8 mouse cellular contexts compared by ENCODE assay signal in the genomic region with DNA sequence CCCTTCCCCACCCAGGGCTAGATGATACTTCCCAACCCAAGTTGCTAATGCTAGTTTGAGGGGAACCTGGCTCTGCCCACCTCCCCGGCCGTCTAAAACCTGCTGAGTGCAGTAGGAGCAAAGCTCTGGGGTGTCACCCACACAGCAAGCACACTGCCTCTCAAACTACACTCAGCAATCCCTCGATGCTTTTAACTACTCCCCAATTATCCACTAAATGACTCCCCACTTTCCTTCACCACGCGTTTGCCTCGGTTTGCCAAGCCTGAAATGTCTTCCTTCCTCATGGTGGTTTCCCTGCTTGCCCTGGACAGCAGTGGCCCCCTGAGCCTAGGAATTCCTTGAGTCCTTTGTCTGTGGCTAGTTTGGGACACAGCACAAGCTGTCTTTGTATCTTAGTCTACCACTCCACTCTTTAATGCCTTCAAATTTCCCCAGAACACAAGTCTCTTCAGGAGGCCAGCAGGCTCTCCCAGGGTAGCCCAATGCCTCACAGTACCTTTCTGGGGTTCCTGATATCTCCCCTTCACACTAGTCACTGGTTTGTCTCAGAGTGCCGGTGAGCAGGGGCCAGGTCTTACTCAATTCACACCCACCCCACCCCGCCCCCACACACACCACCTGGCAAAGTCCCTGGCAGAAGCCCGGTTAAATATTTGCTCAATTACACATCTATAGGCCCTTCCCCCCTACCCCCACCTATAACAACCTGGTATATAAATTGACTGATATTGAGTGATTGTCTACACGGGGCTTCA. TPM values are rescaled to one million over a fixed set of nuclear protein-coding genes. Genes with fewer than 3 reads are reported as not detected.
DNase-seq lines count a peak whose midpoint lies in the region; ATAC-seq and TF ChIP-seq lines count a peak whose summit lies in the region.

No protein-coding gene starts in this region.

- H3K4me1 ChIP-seq in heart, embryonic 14.5 days (ENCODE audit: control insufficient read depth in 2 of 2, insufficient read depth in 2 of 2, low read length in 2 of 2), result peaks cover 36 to 57% of the 10 kb centered on the region in 2 experiments
- peaks cover 71% of the 10 kb centered on the region for H3K4me1 ChIP-seq in G1E (ENCODE audit: insufficient read depth, low read depth, low read length)
- H3K4me1 ChIP-seq in forebrain, postnatal 0 days (ENCODE audit: insufficient read depth), result peaks cover 16% of the 10 kb centered on the region

- H3K27ac ChIP-seq in heart, embryonic 14.5 days (replicated peaks in 1 of 2; ENCODE audit: control insufficient read depth in 1 of 2, insufficient read depth in 1 of 2, low read depth in 2 of 2, low read length in 2 of 2), result peak overlapping the region; percentile 89 to 97
- peak overlapping the region; percentile 58; the same call in 1 of the 2 replicates for H3K27ac ChIP-seq in forebrain, postnatal 0 days (ENCODE audit: low read depth, low read length)
- peak overlapping the region; percentile 75 for H3K27ac ChIP-seq in macrophage

- peak overlapping the region; percentile 98 for H3K9ac ChIP-seq in heart, embryonic 14.5 days (ENCODE audit: low read length)
- H3K9ac ChIP-seq in forebrain, postnatal 0 days, result peak overlapping the region; percentile 73; the same call in 1 of the 2 replicates

- DNase-seq in heart, postnatal 36 days, result no peak
- DNase-seq in G1E (ENCODE audit: low spot score), result no peak
- no peak for DNase-seq in forebrain, postnatal 0 days
- no peak for DNase-seq in left cerebral cortex, postnatal 14 days (ENCODE audit: low spot score in 2 of 2)
- DNase-seq in left cerebral cortex, postnatal 10 days (ENCODE audit: extremely low spot score in 1 of 2, low spot score in 2 of 2), result no peak
- no peak for DNase-seq in Muller cell, postnatal 12 days (ENCODE audit: inconsistent ontology term)

- ATAC-seq in heart, embryonic 14.5 days (ENCODE audit: insufficient number of reproducible peaks, insufficient read depth, low FRiP score, low read depth), result no peak
- no peak for ATAC-seq in G1E (ENCODE audit: extremely low read depth, insufficient number of reproducible peaks, low FRiP score, poor library complexity, severe bottlenecking)
- ATAC-seq in forebrain, postnatal 0 days, result no peak

- peak overlapping the region; percentile 89 for H3K4me2 ChIP-seq in heart, embryonic 14.5 days (ENCODE audit: low read length)
- peak overlapping the region; percentile 94 for H3K4me2 ChIP-seq in forebrain, postnatal 0 days (ENCODE audit: low read depth)

- no peak for TF ChIP-seq CTCF in G1E (IDR thresholded peaks at IDR 0.05; ENCODE audit: low read depth, low read length)
- TF ChIP-seq CTCF in forebrain, postnatal 0 days (IDR thresholded peaks at IDR 0.05; ENCODE audit: low read depth), result no peak

- intact Hi-C loops in heart, postnatal 36 days (cut with DNase I), result loop anchor here (2.0 to 5.0 kb wide), 2 partner anchors 41 to 73 kb away; no protein-coding TSS in a partner anchor
- intact Hi-C loops in left cerebral cortex, postnatal 14 days (cut with DNase I), result loop anchor here (5.0 kb wide), 2 partner anchors 57 to 78 kb away; no protein-coding TSS in a partner anchor
- intact Hi-C loops in left cerebral cortex, postnatal 10 days (cut with DNase I), result loop anchor here (5.0 kb wide), 2 partner anchors 37 to 62 kb away; no protein-coding TSS in a partner anchor

- H3K9me3 ChIP-seq in heart, embryonic 14.5 days (ENCODE audit: control insufficient read depth, low read length), result no peaks in the 10 kb centered on the region
- no peaks in the 10 kb centered on the region for H3K9me3 ChIP-seq in G1E (replicated peaks)
- no peaks in the 10 kb centered on the region for H3K9me3 ChIP-seq in forebrain, postnatal 0 days (ENCODE audit: low read length)

- WGBS in heart, embryonic 14.5 days, result 7% methylated on average over 10 of the region's 10 CpGs
- 16% methylated on average over 10 of the region's 10 CpGs for WGBS in forebrain, postnatal 0 days
- WGBS in macrophage (ENCODE audit: missing documents), result 7% methylated on average over 9 of the region's 10 CpGs

- H3K36me3 ChIP-seq in heart, embryonic 14.5 days (ENCODE audit: control insufficient read depth, insufficient read depth, low read length), result 0 out of 2 replicates have a peak, but pooled peaks cover under 1% of the 10 kb centered on the region
- H3K36me3 ChIP-seq in G1E (replicated peaks) (peaks cover 41% of the 10 kb centered on the region), macrophage (ENCODE audit: inconsistent target) (no peaks in the 10 kb centered on the region)
- no peaks in the 10 kb centered on the region for H3K36me3 ChIP-seq in forebrain, postnatal 0 days (ENCODE audit: insufficient read depth)

- H3K79me2 ChIP-seq in macrophage (ENCODE audit: inconsistent target), result peaks cover 69% of the 10 kb centered on the region

- no peaks in the 10 kb centered on the region for H3K27me3 ChIP-seq in heart, embryonic 14.5 days (ENCODE audit: control insufficient read depth, insufficient read depth, low read length)
- no peaks in the 10 kb centered on the region for H3K27me3 ChIP-seq in G1E (ENCODE audit: insufficient read depth, low read length)
- H3K27me3 ChIP-seq in forebrain, postnatal 0 days (ENCODE audit: insufficient read depth, low read length), result no peaks in the 10 kb centered on the region

- peak overlapping the region; percentile 45 to 95 for H3K4me3 ChIP-seq in heart, embryonic 14.5 days (ENCODE audit: control insufficient read depth in 1 of 2, insufficient read depth in 1 of 2, low read depth in 1 of 2, low read length in 2 of 2)
- peak overlapping the region; percentile 40; the same call in 1 of the 2 replicates for H3K4me3 ChIP-seq in G1E (ENCODE audit: low read depth, low read length)
- peak overlapping the region; percentile 18 for H3K4me3 ChIP-seq in forebrain, postnatal 0 days (ENCODE audit: low read depth, low read length)
- peak overlapping the region; percentile 91 for H3K4me3 ChIP-seq in macrophage (ENCODE audit: inconsistent target)

RNA-seq across cellular contexts. Expression of a gene that starts 2.3 kb away (rescaled TPM):
- 31.0 and 32.8 TPM in 2 replicates for polyA plus RNA-seq in heart, embryonic 14.5 days (2014; fragmentation: Nextera tagmentation; extraction: Ambion mirVana)
- total RNA-seq in heart, postnatal 36 days (2021), result 100 to 1,000 TPM; 105 to 110 TPM
- total RNA-seq in G1E (2014; fragmentation: Nextera tagmentation) (151 and 171 TPM in 2 replicates), G1E (2017) (94.4 and 132 TPM in 2 replicates)
- polyA plus RNA-seq in G1E (2012) (197 and 198 TPM in 2 replicates), macrophage (2018) (130 to 219 TPM (median 188 TPM) in 3 replicates)
- 26.4 and 35.2 TPM in 2 replicates for total RNA-seq in forebrain, postnatal 0 days (2014; rRNA removed)
- 5.8 and 7.2 TPM in 2 replicates for polyA plus RNA-seq in forebrain, postnatal 0 days (2015; fragmentation: Nextera tagmentation; extraction: Ambion mirVana)
- 100 to 1,000 TPM; 116 to 655 (median 298) TPM for total RNA-seq in macrophage (2018; cell fraction: chromatin; rRNA removed)
- total RNA-seq in macrophage (2018; cell fraction: cytosol; rRNA removed), result 100 to 1,000 TPM; 130 to 278 (median 207) TPM
- 100 to 1,000 TPM; 203 to 600 (median 357) TPM for total RNA-seq in macrophage (2018; cell fraction: nucleus; rRNA removed)
- 10 to 100 TPM; 70.3 to 73.8 TPM for total RNA-seq in left cerebral cortex, postnatal 14 days (2021)
- 10 to 100 TPM; 58.2 to 58.8 TPM for total RNA-seq in left cerebral cortex, postnatal 10 days (2021)

Comparison
In these comparisons a context has a peak if more than half of its experiments do, and no peak if none do; other contexts are left out.
1. H3K4me3 ChIP-seq: peak in every context shown above with its lines; median percentile 91 in macrophage; 70 in heart, embryonic 14.5 days; 40 in G1E; 18 in forebrain, postnatal 0 days.